Mouse (Mus musculus) layer of hippocampus, postnatal 14 days (tissue): ENCODE results near the gene Spin2-ps6. TPM values are rescaled to one million over a fixed set of nuclear protein-coding genes. Genes with fewer than 3 reads are reported as not detected.
"Not testable (repeated sequence)": the region's sequence is repeated elsewhere in the genome, so short reads cannot be mapped to it uniquely, and the experiment has no call there.

Source experiments
- DNase-seq, 2 experiments: peaks; one replicate each; pipeline ENCODE4 v3.0.0; 2021 to 2022; ENCODE audit warnings: low spot score in 2 of 2, mixed read lengths in 1 of 2
- long read RNA-seq, 2 experiments: library from polyadenylated mRNA; stranded (forward); transcript quantifications; one replicate each; pipeline ENCODE4 v2.0.0; 2021
- total RNA-seq, 2 experiments: library from RNA; stranded (reverse); gene quantifications; 2 replicates each; pipeline ENCODE4 v1.2.3; 2021

The Spin2-ps6 gene
- total RNA-seq, result not detected
- long read RNA-seq, experiment 1, result 0 reads
- long read RNA-seq, experiment 2, result 0 reads

DNA sequence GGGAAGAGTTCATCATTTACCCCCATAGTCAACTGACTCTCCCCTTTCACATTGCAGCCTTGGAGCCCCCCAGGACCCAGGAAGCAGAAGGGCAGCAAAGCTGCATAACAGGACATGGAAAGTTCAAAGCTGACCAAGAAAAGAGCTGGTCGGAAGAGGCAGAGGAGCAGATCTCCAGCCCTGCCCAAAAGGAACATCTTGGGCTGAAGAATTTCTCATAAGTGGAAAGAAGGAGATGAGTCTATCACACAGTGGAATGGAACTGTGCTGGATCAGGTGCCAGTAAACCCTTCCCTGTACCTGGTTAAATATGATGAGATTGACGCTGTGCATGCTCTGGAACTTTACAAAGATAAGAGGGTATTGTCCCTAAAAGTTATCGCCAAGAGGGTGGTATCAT lies at the start of gene Spin2-ps6:
TSS of gene Spin2-ps6 (plus strand) at position 301 of the 400 bp plus-strand sequence.
- not testable (repeated sequence) for DNase-seq

Other genes with a start within 250 kb of the Spin2-ps6 start
- gene Btbd35f12, start 78.5 kb downstream of the Spin2-ps6 start, total RNA-seq, result not detected